Mouse (Mus musculus) liver, adult 2 months (tissue): ENCODE results near the gene Slc38a7. TPM values are rescaled to one million over a fixed set of nuclear protein-coding genes. Genes with fewer than 3 reads are reported as not detected.

ENCODE experiments used
- DNase-seq: peaks from one replicate; pipeline ENCODE4 v3.0.0-alpha.2; 2011; ENCODE audit warnings: low read depth, low spot score; ENCODE audit errors: extremely low read depth
- H3K27ac ChIP-seq: fragments of 200-500 bp; replicated peaks from 2 replicates; pipeline ENCODE4 v1.5.1; 2012; ENCODE audit warnings: low read depth, mild to moderate bottlenecking, control low read depth, inconsistent platforms, low read length; ENCODE audit not compliant: insufficient read depth
- H3K27me3 ChIP-seq: fragments of 200-500 bp; 2 replicates; pipeline ENCODE4 v1.6.1; 2012; ENCODE audit warnings: mild to moderate bottlenecking, moderate library complexity, low read length, inconsistent platforms; ENCODE audit not compliant: control insufficient read depth, insufficient read depth
- H3K36me3 ChIP-seq: fragments of 200-500 bp; 2 replicates; pipeline ENCODE4 v1.6.1; 2012; ENCODE audit warnings: low read length, inconsistent platforms; ENCODE audit not compliant: control insufficient read depth, insufficient read depth
- H3K4me1 ChIP-seq: fragments of 200-500 bp; 2 replicates; pipeline ENCODE4 v1.6.1; 2011; ENCODE audit warnings: low read length; ENCODE audit not compliant: control insufficient read depth, insufficient read depth
- H3K4me3 ChIP-seq: fragments of 200-500 bp; 2 replicates; pipeline ENCODE4 v1.5.1; 2011; ENCODE audit warnings: low read depth, mild to moderate bottlenecking, control low read depth, low read length, moderate library complexity; ENCODE audit not compliant: insufficient read depth
- H3K79me2 ChIP-seq: fragments of 200-500 bp; 2 replicates; pipeline ENCODE4 v1.6.1; 2012; ENCODE audit warnings: inconsistent platforms, mild to moderate bottlenecking, low read length, moderate library complexity; ENCODE audit not compliant: control insufficient read depth, insufficient read depth
- H3K9ac ChIP-seq: fragments of 200-500 bp; 2 replicates; pipeline ENCODE4 v1.6.1; 2012; ENCODE audit warnings: low read depth, mild to moderate bottlenecking, control low read depth, inconsistent platforms, low read length
- CTCF ChIP-seq: fragments of 200-500 bp; IDR thresholded peaks from 2 replicates; pipeline ENCODE4 v1.5.1; 2011; ENCODE audit warnings: low read depth, low read length, control low read depth
- POLR2A ChIP-seq: fragments of 200-500 bp; IDR thresholded peaks from 2 replicates; pipeline ENCODE4 v1.6.1; 2011; ENCODE audit warnings: low read length, control low read depth; ENCODE audit not compliant: insufficient read depth; ENCODE audit errors: extremely low read depth
- WGBS: fragments of 180-500 bp; shearing (Covaris S2); methylation state at CpG from one replicate; pipeline ENCODE4 v1.1.7; 2018; 5-methylcytosine and 5-hydroxymethylcytosine counted together
- polyA plus RNA-seq: library from polyadenylated mRNA; depleted of rRNA; stranded (reverse); fragments of >200 nt; gene quantifications from 2 replicates; pipeline ENCODE4 v1.2.3, GENCODE M21; 2012
- total RNA-seq: library from RNA; depleted of rRNA; stranded (reverse); fragments of >200 nt; gene quantifications from 2 replicates; pipeline ENCODE4 v1.2.3, GENCODE M21; 2014

Slc38a7 gene
- total and polyA plus RNA-seq, 2 experiments, result 10.7 to 22.8 TPM

DNA sequence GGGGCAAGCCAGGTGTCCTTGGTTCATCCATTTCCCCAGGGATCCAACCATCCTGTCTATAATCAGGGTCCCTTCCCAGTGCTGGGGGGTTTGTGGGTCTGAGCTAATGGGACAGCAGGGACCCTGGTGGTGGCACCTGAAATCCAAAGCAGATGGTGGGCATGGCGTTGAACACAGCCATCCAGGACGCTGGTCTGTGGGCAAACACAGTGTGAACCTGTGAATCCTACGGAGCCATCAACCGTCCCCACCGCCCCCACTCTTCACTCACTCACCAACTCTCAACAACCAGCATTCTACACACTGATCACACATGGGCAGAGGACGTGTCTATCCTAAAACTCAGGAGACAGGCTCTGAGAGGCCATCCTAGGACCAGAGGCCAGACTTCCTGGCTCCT is 9.4 kb downstream of the Slc38a7 start:
- Histone ChIP-seq H3K79me2 (peaks cover 4% of the 10 kb centered on the region; the same call in 1 of the 2 replicates), H3K9ac (no peak overlapping the region), H3K36me3 (peaks cover 36% of the 10 kb centered on the region), H3K27me3 (no peaks in the 10 kb centered on the region), H3K27ac (no peak overlapping the region), H3K4me3 (no peak overlapping the region), H3K4me1 (no peaks in the 10 kb centered on the region)
- 95% methylated on average over 6 of the region's 6 CpGs for WGBS
- TF ChIP-seq CTCF, result no peak
- TF ChIP-seq POLR2A, result no peak
- DNase-seq, result no peak

DNA sequence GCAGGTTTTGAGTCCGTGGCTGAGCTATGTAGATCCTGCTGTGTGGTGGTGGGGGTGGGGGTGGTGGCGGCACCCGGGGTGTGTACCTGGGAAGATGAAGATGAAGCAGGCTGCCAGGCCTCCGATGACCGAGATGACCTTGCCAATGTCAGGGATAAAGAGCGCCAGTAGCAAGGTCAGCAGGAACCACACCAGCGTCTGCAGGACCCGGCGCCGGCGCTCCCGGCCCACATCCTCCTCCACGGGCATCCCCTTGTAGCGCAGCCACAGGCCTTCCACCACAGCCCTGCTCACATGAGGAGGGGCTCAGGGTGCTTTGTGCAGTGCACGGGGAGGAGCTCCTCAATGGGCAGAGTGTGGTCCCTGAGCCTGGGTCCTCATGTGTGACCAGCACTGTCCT is 11.9 kb downstream of the Slc38a7 start:
- H3K36me3 ChIP-seq, result peaks cover 33% of the 10 kb centered on the region; the same call in 1 of the 2 replicates
- no peak for TF ChIP-seq POLR2A
- TF ChIP-seq CTCF, result no peak

DNA sequence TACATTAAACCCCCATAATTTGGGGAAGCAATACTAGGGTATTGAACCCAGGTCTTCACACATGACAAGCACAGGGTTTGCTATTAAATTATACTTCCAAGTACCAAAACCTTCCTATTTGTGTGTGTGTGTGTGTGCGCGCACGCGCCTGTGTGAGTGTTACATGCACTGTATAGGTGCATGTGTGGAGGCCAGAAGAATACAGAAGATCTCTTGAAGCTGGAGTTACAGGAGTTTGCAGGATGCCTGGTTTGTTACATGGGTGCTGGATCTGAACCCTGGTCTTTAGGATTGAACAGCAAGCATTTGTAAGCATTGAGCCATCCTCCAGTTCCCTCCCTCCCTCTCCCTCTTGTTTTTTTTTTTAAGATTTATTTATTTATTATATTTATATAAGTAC is 14.1 kb downstream of the Slc38a7 start:
- H3K4me1 ChIP-seq, result peaks cover 2% of the 10 kb centered on the region
- TF ChIP-seq CTCF (no peak), POLR2A (no peak)
- no peak for DNase-seq
- 99% methylated on average over 4 of the region's 4 CpGs for WGBS
- no peak overlapping the region for H3K9ac ChIP-seq
- H3K79me2 ChIP-seq, result no peaks in the 10 kb centered on the region
- no peaks in the 10 kb centered on the region for H3K27me3 ChIP-seq
- H3K4me3 ChIP-seq, result no peak overlapping the region
- peaks cover 23% of the 10 kb centered on the region; the same call in 1 of the 2 replicates for H3K36me3 ChIP-seq
- no peak overlapping the region for H3K27ac ChIP-seq

More for the DNA sequence above, 11.9 kb downstream of the Slc38a7 start:
- H3K79me2 ChIP-seq, result no peaks in the 10 kb centered on the region
- no peak overlapping the region for H3K4me3 ChIP-seq
- 93% methylated on average over 15 of the region's 15 CpGs for WGBS
- no peak overlapping the region for H3K9ac ChIP-seq
- H3K27me3 ChIP-seq, result no peaks in the 10 kb centered on the region
- DNase-seq, result no peak
- H3K27ac ChIP-seq, result no peak overlapping the region
- no peaks in the 10 kb centered on the region for H3K4me1 ChIP-seq

DNA sequence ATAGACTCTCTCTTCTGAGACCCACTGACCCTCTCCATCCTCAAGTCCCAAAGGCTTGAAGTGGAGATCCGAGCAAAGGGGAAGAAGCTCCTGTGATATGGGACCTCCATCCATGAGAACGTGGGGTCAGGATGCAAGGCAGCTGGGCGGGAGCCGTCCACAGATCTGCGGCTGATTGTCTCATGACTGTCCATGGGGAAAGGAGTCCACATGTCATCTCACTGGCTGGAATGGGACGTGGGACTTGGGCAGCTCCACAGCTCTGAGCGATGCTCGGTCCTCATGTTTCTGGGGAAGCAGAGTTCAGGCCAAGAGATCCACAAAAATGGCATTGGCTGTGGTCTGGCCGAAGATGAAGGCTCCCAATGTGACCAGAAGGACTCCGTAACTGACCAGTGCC is 16.1 kb downstream of the Slc38a7 start:
- no peaks in the 10 kb centered on the region for H3K79me2 ChIP-seq
- no peak overlapping the region for H3K4me3 ChIP-seq
- H3K36me3 ChIP-seq, result peaks cover 11% of the 10 kb centered on the region; the same call in 1 of the 2 replicates
- H3K4me1 ChIP-seq, result peaks cover 10% of the 10 kb centered on the region
- H3K27ac ChIP-seq, result no peak overlapping the region
- no peak for DNase-seq
- TF ChIP-seq CTCF (no peak), POLR2A (no peak)
- no peaks in the 10 kb centered on the region for H3K27me3 ChIP-seq
- 92% methylated on average over 10 of the region's 10 CpGs for WGBS
- no peak overlapping the region for H3K9ac ChIP-seq

DNA sequence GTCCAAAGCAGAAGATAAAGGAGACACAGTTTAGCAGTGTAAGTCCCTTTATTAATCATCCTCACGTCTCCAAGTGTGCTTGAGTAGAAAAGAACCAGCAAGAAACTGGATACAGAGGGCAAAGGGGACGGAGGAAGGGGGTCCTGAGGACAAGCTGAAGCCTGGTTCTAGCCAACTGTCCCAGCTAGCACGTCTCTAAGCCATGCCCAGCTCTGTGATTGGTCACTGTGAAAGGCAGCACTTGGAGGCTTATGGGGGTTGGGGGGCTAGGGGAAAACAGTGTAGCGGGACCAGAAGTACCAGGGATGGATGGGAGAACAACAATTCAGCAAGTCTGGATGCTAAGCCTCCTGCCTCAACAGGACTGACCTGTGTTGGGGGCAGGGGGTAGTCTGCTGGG is 17.4 kb downstream of the Slc38a7 start:
- Histone ChIP-seq H3K27me3 (no peaks in the 10 kb centered on the region), H3K79me2 (no peaks in the 10 kb centered on the region)
- 92% methylated on average over 4 of the region's 4 CpGs for WGBS

DNA sequence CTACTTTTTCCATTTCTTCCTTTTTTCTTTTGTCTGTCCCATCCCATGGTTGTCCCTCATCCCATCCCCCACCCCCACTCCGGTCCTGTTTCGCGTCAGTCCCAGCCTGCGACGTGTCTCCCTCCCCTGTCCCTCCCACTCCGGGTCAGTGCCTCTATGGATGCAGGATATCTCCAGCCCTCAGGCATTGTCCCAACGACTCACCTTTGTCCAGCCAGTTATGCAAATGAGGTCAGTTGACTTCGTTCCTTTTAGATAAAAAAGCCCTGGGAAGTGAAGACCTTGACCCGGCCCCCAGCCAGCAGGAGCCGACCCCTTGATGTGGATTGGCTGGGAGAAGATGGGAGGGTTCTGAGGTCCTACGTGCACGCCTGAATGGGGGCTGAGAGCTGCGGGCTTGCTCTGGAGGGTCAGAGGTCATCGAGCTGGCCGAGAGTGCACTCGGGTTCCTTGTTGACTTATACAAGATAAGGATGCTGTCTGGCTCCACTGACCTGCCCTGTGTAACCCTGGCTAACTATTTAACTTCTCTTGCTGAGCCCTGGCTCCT is 19.8 kb downstream of the Slc38a7 start:
- TF ChIP-seq CTCF, result no peak
- TF ChIP-seq POLR2A, result no peak
- Histone ChIP-seq H3K9ac (no peak overlapping the region), H3K36me3 (no peaks in the 10 kb centered on the region), H3K4me1 (peaks cover 10% of the 10 kb centered on the region), H3K27me3 (no peaks in the 10 kb centered on the region), H3K27ac (peak overlapping the region; percentile 54), H3K4me3 (no peak overlapping the region), H3K79me2 (no peaks in the 10 kb centered on the region)
- 2% methylated on average over 16 of the region's 16 CpGs for WGBS
- peak; percentile 100 for DNase-seq

More for the DNA sequence above, 17.4 kb downstream of the Slc38a7 start:
- peaks cover 10% of the 10 kb centered on the region for H3K4me1 ChIP-seq
- no peak overlapping the region for H3K4me3 ChIP-seq
- TF ChIP-seq POLR2A, result no peak
- no peak for TF ChIP-seq CTCF
- no peak overlapping the region for H3K27ac ChIP-seq
- peaks cover 6% of the 10 kb centered on the region; the same call in 1 of the 2 replicates for H3K36me3 ChIP-seq
- no peak for DNase-seq
- no peak overlapping the region for H3K9ac ChIP-seq
